In the genomic region with DNA sequence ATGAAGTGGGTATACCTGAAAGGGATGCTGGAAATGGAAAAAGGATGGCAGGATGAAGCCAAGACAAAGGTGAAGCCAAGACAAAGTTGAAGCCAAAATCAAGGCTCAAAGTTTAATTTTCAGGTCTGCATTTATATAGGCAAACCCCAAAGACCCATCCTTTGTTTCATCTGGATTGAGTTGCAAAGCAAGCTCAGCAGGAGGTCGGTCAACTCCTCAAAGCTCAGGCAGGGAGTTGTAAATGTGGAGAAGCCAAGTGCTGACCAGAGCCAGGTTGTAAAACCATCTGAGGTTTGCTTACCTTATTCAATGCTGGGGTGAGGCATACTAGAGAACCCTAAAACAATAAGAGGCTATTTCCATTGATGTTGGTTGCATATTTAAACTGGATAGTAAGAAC, we compare ENCODE assay signal across 19 mouse cellular contexts. TPM values are rescaled to one million over a fixed set of nuclear protein-coding genes. Genes with fewer than 3 reads are reported as not detected.
"Had no signal": no experiment of that assay in that cellular context is flagged by ENCODE, and none has a peak within 500 bp of the region (broad histone marks: within the 10 kb centered on the region; RNA-seq: fewer than 3 reads in every experiment).

No protein-coding gene starts in this region.

- DNase-seq: retina, postnatal 1 day; right cerebral cortex, adult 18-20 months; right cerebral cortex, postnatal 14 days; right cerebral cortex, postnatal 25 days; right cerebral cortex, postnatal 4 days; spleen, adult 18-20 months; thymus, adult 18-20 months; thymus, adult 2 months; thymus, postnatal 14 days; thymus, postnatal 25 days; thymus, postnatal 36 days; thymus, postnatal 4 days had no signal

- H3K27me3 ChIP-seq: stomach, embryonic 15.5 days had no signal

- H3K36me3 ChIP-seq: neural tube, embryonic 13.5 days; neural tube, embryonic 15.5 days; stomach, embryonic 15.5 days had no signal

- H3K4me3 ChIP-seq: neural tube, embryonic 13.5 days; neural tube, embryonic 15.5 days; stomach, embryonic 15.5 days had no signal

- H3K4me2 ChIP-seq: neural tube, embryonic 13.5 days; neural tube, embryonic 15.5 days; stomach, embryonic 15.5 days had no signal

- H3K9me3 ChIP-seq: neural tube, embryonic 13.5 days; neural tube, embryonic 15.5 days; stomach, embryonic 15.5 days had no signal

- H3K27ac ChIP-seq: neural tube, embryonic 13.5 days; neural tube, embryonic 15.5 days; stomach, embryonic 15.5 days; stomach, postnatal 0 days had no signal

- H3K9ac ChIP-seq: neural tube, embryonic 13.5 days; neural tube, embryonic 15.5 days; stomach, embryonic 15.5 days had no signal

RNA-seq across cellular contexts. Expression of a gene that starts 4.6 kb away (rescaled TPM):
- polyA plus RNA-seq: small intestine, adult 2 months; spleen, adult 2 months; urinary bladder, adult 2 months had no signal
